Mouse (Mus musculus) brain, embryonic 18.5 days (tissue): ENCODE measurements around the gene Gm42517.

Experiments
- DNase-seq: peaks from one replicate; pipeline ENCODE4 v3.0.0-alpha.2; 2012; ENCODE audit warnings: low read depth, low spot score

The Gm42517 gene

DNA sequence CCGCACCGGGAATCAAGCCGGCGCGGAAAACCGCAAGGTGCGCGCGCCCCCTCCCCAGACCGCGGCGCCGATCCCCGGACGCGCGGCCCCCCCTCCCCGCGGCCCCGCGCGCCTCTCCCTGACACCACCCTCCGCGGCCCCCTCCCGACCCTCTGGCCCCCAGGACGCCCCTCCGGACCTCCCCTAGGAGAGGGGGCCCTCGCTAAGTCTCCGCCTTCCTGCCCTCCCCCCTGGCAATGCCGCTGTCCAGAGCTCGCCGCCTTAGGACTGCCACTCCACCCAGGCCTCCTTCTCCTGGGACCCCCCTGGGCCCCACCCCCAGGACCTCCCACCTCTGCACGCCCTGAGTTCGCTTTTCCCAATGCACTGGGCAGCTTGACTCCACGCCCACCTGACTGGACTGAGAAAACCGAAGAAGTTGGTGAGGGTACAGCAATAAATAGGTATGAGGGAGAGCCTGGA lies at the start of gene Gm42517:
Gm42517 (minus strand) TSS at position 52 of the 462 bp plus-strand sequence.
- DNase-seq = no peak

DNA sequence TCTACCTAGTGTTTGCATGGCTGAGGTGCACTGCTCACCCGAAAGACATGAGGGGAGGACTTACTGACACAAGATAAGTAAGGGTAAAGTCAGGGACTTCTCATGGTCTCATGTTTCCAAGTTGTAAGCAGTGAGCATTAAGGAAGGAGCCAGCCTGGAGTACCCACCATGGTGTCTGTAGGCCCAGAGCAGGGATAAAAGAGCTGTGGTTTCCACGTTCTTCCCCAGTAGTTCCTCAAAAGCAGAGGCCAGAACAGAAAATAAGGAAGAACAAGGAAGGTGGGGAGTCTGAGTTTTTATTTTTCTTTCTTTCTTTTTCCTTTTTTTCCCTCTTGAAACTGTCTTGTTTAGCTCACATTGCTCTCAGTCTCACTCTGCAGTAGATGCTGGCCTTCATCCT lies 47.0 kb upstream of the Gm42517 start:
- DNase-seq = no peak

DNA sequence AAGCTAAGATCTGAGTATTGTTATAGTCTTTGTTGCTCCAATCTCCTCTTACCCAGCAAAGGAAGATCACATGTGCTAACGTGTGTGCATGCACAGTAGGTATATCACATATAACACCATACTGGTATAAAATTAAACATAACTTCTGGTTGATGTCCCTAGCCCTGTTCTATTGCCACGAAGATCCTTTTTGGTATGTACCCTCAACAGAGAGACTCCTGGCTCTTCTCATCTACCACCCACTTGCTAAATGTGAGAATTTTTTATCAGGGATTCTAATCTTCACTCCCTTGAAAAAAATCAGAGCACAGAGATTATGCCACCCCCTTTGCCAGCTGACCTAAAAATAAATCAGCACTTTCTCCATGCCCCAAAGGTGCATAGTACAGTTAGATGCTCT lies 39.3 kb upstream of the Gm42517 start:
- DNase-seq = no peak

DNA sequence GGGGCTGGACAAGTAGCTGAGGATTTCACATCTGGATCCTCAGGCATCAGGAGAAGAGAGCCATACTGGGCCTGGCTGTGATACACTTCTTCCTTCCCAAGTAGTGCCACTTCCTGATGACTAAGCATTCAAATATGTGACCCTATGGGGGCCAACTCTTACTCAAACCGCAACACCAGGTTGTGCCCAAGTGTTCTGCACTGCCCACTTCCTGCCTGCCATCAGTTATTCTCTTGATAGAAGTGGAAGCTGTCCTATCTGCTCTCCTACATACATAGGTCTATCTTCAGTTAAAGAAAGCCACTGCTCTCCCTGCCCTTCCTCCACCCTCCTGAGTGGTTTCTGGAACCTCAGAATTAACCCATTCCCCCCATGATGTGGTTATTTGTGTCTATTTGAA lies 37.7 kb upstream of the Gm42517 start:
- DNase-seq = no peak

DNA sequence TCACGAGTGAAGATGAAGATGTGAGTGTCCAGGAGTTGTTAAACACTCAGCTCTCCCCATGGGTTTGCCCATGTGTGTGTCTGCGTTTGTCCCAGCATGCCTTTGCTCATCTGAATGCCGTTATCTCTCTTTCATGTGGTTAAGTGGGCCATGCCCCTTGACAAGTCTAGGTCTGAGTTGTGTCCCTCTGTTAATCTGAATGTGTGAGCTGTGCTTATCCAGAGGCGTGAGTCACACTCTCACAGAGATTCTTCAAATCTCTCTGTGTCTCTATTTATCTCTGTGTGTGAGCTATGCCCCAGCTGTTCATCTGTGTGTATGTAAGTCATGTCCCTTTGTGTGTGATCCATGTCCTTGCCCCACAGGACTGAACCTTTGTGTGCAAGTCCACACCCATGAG lies 35.7 kb upstream of the Gm42517 start:
- no peak for DNase-seq

DNA sequence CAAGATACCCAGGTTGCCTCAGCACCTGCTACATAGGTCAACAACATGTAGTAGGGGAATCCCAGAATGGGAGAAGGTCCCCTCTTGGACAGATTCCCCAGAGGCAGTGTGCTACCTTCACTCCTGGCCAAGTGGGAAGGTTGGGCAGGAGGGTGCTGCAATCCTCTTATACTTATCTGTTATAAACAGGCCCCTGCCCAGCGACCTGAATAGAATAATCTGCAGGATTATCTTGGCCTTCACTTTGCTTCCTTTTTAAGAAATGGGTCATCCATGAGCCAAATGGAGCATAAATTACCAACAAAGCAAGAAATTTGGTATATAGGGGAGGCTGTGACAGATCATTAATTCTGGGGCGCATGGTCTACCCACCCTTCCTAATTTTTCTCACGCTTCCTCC lies 22.0 kb upstream of the Gm42517 start:
- no peak for DNase-seq

DNA sequence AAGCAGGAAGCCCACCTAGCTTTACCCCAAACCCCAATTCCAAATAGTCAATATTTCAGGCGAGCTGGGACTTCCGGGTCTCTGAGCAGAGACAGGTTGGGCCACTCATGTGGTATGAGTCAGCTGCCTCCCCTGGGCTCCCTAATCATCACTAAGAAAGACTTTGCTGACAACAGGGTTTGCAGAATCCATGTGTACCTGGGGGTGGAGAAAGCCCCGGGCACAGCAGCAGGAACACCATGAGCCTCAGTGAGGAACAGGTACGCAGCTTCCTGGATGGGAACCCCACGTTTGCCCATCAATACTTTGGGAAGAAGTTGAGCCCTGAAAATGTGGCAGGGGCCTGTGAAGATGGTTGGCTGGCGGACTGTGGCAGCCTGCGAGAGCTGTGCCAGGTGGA lies 20.5 kb upstream of the Gm42517 start, which contains the start of gene Pde6b:
Pde6b (plus strand) TSS at position 191 of the 400 bp plus-strand sequence.
- no peak for DNase-seq

DNA sequence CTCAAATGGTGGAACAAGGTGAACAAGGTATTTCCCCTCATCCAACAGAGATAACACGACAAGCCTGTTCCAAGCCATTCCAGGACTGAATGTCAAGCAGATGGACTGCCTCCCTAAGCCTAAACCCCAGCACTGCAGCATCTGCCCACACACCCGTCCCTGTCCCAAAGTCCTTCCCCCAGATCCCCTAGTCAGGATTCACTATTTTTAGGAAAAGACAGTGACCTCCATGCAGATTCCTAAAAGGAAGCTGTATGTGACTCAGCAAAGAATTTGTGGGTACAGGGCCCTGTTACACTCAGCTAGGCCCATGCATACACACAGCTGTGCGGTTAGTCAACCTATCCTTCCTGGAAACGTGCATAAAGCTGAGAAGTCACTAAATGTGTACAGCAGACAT lies 18.7 kb upstream of the Gm42517 start:
- no peak for DNase-seq

DNA sequence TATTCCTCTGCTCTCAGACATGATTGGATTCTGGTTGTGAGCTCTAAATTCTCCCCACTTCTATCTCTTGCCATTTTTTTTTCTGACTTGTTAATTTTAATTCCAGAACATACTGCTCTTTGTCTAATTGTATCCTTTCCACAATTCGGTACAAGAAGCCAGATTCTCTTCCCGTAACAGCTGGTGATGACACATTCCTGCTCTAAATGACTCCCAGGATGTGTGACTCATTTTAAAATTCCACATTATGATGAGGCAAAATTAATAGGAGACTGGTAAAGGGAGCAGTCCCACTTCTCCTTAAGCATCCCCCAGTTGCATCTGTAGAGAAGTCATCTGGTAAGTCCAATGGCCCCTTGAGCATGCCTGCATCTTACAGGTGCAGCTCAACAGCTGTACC lies 17.9 kb upstream of the Gm42517 start:
- DNase-seq = no peak

DNA sequence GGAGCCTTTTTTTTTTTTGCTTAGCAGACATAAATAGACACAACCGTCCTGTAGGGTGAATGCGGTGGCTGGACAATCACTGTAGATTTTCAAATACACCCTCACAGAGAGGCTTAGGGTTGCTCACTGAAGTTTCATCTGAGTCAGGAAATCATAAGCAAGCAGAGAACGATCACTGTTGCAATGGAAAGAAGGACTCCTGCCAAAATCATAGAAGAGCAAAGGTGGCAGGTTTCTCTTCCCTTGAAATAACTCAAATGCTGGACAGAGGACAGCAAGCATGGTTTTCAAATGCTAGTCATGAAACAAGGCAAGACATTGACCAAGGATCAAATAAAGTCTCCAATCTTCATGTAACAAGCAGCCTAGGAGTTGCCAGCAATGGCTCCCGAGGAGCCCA lies 10.6 kb upstream of the Gm42517 start:
- no peak for DNase-seq

DNA sequence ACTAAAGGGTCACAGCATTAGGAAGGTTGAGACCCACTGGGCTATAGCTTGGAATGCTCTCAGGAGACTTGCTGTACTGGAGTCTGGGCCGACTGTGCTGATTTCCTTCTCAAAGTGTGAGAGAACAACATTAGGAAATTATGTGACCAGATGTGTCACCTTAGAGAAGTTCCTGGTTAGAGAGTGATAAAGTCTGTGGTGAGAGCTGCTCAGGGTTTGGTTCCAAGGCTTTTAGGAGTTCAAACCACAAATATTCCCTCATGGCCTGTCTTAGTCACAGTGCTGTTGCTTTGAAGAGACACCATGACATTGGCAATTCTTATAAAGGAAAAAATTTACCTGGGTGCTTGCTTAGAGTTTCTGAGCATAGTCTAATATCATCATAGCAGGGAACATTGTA lies 8.3 kb upstream of the Gm42517 start:
- DNase-seq = no peak

DNA sequence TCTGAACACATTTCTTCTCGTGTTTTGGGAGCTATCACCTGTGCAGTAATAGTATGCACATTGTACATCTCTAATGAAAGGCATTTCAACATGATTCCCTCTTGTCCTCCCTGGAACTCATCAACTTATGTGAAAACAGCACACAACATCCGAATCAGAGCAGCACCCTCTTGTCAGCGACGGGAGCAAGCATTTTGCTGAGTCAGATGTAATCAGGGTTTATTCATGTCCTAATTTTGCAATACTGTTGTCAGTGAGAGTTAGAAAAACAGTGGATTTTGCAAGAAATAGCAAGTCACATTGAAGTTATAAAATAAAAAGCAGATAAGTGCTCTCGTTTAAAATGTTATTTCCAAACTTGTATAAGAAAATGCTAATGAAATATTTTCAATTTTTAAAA lies 6.4 kb upstream of the Gm42517 start:
- no peak for DNase-seq

DNA sequence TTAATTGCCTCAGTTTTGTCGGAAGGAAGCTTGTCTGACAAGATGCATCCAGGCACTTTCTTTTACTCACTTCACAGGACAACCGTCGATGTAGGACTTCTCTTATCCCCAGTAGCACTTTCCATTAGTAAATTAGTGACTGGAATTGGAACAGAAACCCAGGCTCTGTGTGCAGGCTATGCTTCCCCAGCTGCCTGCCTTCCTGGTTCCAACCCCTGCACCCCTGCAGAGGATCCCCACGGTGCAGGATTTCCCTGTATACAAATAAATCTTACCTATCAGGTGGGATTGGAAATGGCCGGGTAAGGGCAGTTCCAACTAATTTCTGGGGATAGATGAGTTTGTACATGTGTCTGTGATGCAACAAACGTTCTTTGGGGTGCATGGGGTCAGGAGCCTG lies 2.2 kb upstream of the Gm42517 start:
- DNase-seq = no peak

DNA sequence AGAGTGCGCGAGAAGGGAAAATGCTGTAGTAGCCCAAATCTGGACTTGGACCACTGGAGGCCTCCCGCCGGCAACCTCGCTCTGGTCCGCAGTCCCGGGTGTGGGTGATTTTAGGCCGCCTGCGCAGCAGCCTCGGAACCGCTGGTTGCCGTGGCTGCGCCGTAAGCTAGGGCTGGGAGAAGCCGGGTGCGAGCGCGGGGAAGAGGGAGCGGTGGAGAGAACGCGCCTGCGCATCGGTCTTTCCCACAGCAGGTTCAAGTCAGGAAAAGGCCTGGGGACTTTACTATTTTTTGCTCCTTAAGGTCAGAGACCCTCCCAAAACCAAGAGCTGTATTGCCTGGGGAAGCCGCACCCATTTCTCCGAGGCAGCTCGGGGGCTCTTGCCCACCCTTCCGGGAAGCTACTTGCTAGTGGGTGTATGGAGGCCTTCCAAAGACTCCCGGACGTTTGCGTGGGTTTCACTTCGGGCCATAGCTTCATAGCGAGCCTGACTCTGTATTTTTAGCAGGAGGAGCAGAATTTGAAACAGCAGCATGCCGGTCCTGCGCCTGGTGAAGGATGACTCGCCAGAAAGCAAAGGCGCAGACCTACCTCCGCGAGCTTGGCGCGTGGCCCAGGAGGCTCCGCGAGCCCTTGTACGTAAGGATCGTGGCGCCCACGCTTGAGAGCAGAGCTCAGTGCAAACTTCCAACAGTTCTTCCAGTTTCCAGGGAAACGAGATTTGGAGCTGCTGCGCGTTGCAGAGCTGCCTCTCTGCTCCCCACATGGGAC lies 1.3 kb upstream of the Gm42517 start:
- no peak for DNase-seq

DNA sequence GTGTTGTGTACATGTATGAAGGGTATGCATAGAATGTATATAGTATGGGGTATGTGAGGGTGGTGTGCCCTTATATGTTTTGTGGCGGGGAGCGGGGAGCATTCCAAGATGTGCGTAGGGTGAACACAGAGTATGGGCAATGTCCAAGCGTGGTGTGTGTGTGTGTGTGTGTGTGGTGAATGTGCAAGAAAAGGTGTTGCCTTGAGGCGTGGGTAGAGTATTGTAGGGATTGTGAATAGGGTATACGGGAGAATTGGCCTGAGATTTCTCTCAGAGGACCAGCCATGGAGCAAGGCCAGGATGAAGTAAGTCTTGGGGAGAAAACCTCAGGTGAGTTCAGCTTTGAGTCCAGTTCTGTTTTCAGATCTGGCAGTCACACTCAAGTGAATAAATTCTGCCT lies 724 bp upstream of the Gm42517 start:
- no peak for DNase-seq

DNA sequence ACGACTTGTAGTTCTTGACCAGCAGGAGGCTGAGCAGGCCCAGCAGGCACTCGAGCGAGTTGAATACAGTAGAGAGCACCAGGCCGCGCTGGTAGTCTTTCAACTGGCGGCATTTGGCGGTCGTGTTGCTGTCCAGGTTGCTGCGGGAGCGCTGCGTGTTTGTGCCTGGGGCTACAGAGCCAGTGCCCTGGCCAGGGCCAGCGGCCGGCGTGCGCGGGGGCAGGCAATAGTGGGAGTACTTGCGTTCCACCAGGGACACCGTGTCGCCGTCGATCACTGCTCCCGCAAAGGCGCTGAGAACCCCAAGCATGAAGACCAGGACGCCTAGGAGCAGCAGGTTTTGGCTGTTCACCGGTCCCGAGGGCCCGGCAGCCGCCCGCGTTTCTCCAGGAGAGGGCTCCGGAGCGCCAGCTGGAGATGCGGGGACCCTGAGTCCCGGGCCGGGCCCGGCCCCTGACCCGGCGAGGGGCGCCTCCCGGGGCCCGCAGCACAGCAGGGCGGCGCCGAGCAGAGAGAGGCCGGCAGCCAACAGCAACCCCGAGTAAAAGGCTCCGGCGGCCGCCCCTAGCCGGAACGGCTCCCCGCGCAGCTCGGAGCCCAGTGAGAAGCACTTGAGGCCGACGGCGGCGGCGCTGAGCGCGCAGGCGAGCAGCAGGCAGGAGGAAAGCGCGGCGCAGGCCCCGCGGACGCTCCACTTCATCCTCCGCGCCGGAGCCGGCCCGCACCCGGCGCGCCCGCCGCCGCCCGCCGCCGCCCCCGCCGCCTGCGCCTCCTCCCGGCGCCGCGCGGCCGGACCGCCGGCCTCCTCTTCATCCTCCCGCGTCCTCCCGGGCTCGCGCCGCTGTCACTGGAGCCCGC lies 509 bp downstream of the Gm42517 start:
- DNase-seq = no peak

DNA sequence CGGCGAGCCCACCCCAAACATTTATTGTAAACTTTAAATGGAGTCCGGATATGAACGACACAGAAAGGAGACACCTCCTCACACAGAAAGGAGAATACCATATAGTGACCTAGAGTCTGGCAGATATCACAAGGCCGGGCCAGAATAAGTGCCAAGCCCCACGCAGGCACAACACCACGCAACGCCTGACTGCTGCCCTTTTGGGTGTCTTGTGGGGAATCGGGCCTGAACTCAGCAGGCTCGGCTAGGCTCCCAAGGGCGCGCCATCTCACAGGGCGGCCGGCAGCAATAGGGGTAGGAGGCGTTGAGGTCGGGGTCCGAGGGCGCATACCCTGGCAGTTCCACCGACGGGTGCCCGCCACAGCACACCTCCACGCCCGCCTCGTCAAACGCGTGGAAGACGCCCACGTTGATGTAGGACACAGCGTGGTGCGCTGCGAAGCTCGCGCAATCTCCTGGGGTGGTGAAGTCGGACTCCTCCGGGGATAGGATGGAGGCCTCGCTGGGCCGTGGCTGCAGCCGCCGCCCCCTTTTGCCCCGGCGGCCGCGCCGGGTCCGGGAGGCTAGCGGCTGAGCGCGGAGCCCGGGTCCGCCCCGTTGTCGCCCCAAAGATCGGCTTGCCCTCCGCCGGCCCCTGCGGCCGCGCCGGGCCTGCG lies 1.3 kb downstream of the Gm42517 start:
- DNase-seq = no peak

DNA sequence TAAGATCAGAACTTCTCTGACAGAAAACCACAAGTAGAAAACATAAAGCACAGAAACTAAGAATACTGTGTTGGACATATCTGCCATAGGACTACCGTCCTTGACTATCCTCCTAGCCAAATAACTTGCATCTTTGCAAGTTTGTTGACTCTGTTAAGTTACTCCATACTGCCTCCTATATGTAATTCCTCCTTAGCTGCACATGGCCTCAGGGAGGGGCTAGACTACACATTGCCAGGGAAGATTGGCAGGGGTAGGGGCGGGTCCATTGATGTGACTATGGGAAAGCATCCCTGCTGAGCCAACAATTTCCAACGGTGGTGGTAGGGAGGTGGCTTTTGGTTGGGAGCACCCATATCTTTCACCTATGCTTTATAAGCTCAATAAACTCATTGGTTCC lies 5.4 kb downstream of the Gm42517 start:
- no peak for DNase-seq

DNA sequence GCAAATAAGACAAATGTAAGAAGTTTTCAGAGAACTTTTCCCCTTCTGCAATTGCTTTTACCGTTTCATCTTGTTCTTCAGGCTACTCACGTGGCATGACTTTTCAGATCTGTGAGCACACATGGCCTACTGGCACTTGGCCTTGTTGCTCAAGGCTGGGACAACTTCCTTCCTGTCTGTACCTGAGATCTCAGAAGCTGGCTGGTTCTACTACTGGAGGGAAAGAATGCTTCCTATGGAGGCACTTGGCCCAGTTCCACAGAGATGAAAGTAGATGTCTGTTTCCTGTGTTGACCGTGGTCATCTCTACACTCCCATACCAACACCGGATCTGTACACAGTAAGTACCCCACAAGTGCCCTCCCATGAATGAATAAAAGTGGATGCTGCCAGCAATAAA lies 7.5 kb downstream of the Gm42517 start:
- DNase-seq = no peak

DNA sequence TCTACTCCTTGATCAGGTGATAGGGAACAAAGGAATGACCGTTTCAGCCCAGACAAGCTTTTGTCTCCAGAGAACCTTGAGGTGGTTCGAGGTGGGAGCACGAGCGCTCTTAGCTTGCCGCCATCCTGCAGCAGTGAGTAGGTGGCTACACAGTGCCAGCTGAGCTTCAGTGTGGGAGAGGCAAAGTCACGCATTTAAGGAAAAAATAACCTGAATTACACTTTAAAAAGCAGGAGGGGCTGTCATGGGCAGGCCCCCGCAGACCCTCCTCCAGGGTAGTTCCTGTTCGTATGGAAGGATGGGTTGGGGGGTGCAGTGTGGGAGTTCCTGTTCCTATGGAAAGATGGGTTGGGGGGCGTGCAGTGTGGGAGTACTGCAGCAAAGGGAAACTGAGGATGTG lies 8.2 kb downstream of the Gm42517 start:
- DNase-seq = no peak

DNA sequence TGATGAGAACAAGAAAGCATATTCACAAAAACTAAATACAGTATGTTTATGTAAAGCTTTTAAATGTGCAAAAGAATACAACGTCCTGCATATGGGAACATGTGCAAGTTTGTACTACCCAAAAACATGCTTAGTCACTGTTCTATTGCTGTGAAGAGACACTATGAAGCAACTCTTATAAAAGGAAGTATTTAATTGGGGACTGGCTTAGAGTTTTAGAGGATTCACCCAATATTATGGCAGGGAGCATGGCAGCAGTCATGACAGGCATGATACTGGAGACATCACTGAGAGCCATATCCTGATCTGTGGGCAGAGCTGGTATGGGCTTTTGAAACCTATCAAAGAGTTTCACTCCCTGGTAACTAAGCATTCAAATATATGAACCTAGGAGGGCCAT lies 9.9 kb downstream of the Gm42517 start:
- DNase-seq = no peak

DNA sequence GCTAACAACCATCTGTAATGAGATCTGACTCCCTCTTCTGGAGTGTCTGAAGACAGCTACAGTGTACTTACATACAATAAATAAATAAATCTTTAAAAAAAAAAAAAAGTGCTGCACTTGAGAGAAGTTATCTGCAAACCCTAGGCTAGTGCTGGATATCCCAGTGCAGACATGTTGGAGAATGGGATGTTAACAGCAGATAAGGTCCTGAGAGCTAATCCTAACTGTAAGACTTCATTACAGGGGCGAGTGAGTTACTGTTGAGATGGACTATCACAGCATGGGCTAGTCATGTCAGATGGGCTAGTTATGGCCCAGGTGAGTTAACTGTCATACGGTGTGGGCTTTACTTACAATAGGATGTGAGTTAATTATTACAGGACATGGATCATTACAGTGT lies 13.7 kb downstream of the Gm42517 start:
- DNase-seq = no peak
